Mouse (Mus musculus) heart, postnatal 0 days (tissue): ENCODE results near the gene Dop1a.

Experiments
- CTCF ChIP-seq: IDR thresholded peaks from 2 replicates; pipeline ENCODE4 v1.5.1; 2016; ENCODE audit warnings: antibody characterized with exemption, control low read depth, low read depth
- EP300 ChIP-seq: IDR thresholded peaks from 2 replicates; pipeline ENCODE4 v1.6.1; 2016; ENCODE audit warnings: antibody characterized with exemption, low read depth

GRCm38 (mm10) chr9:86453626-86454025 is 13.3 kb upstream of the Dop1a start:
- TF ChIP-seq CTCF (no peak), EP300 (no peak)
